Mouse (Mus musculus) right cerebral cortex, postnatal 25 days (tissue): ENCODE data around the gene Fcnb.

Experiments used
- DNase-seq: peaks from one replicate; pipeline ENCODE4 v3.0.0; 2022

Fcnb gene

GRCm38 (mm10) chr2:28075616-28076187 is 9.0 kb downstream of the Fcnb start:
- DNase-seq, result no peak

- peak; percentile 91 for DNase-seq
These were observed 16.2 kb downstream of the Fcnb start for GRCm38 (mm10) chr2:28068537-28068878.

- no peak for DNase-seq
These were observed 16.7 kb downstream of the Fcnb start for GRCm38 (mm10) chr2:28067821-28068536.

GRCm38 (mm10) chr2:28067175-28067574 is 17.5 kb downstream of the Fcnb start:
- peak; percentile 74 for DNase-seq

DNA sequence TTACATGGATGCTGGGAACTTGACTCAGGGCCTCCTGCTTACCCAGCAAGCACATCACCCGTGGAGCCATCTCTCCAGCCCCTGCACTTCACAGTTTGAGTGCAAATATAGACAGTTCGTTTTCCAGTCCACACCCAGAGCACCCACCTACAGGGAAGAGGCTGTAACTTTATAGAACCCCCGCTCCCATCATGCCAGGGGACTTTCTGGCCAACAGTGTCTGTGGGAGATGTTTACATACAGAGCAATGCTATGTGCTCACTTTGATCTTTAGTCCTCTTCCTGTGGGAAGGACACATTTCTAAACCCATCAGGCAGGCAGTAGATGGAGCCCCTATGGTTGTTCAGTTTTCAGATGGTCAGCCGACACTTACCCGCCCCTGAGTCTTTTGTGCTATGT is 18.0 kb downstream of the Fcnb start:
- DNase-seq, result peak; percentile 19

- no peak for DNase-seq
These were observed 19.5 kb downstream of the Fcnb start for GRCm38 (mm10) chr2:28065081-28065651.

DNA sequence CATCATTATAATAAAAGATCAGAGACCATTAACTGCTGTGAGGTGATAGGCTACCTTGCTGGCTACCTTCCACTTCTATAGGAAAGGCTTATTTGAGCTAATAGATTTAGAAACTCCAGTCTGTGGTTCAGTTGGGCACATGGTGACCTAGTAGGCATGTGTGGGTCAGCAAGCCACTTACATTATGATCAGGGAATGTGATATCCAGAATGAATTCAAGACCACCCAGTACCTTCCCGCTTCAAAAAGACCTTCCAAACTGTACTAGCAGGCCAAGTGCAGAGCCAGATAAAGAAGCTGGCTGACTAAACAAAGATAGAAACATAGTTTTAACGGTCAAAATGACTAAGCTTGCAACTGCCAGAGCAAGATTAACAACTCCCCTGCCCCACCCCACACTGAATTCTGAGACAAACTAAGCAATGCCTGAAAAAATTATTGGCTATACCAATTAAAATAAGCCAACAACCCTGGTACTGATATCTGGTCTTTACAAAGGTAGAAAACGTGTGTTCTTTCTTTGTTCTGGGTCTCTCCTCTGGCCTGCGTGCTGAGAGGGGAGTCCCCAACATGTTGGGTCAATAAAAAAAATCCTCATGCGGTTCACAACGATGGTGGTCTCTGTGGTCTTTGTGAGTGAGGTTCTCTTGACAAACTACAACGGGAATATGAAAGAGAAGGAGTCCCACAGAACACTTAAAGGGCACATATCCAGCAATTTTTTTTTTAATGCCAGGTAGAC is 20.2 kb downstream of the Fcnb start:
- DNase-seq, result no peak

DNA sequence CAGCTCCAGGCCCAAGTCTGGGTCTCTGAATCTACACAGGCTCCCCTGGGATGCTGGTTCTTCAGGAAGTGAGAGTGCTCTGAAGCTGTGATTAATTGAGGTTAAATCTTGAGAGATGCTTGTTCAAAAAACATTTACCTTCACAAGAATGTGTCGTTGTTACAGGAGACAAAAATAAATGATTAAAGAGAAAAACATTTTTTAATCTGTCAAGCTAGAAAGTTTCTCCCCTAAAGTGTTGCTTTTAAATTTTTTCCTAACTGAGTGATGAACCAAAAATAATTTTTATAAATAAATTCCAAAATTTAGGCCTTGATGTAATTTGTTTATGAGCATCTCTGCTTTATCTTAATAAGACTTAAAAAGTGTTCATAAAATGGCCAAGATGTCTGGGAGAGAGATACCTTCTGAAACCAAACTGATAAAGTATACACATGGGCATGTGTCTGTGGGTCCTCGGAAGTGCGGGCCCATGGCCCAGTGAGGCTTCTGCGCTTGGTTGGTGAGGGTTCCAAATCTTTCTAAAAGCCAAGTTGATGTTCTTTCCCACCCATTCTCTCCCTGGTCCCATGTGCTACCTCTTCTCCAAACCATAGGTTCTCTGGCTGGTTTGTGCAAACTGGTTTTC is 20.9 kb downstream of the Fcnb start:
- DNase-seq, result no peak

- DNase-seq, result no peak
These were observed 24.8 kb downstream of the Fcnb start for GRCm38 (mm10) chr2:28059922-28060321.

GRCm38 (mm10) chr2:28047092-28047491 is 37.6 kb downstream of the Fcnb start:
- DNase-seq, result no peak

DNA sequence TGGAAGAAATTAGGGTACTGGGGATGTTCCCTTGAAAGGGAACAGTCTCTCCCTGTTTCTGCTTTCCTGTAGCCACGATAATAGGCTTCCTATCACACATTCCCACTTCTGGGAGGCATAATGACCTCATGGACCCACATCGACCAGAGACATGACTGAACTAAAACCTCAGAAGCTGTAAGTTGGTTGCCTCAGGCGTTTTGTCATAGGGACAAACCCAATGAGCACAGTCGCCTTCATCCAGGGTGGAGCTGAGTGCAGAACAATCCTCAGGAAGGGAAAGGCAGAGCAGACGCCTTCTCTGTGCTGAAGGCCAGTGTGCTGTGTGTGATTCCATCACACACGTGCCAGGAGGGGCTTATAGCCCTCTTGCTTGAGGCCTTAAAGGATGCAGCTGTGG is 38.4 kb downstream of the Fcnb start:
- DNase-seq, result no peak

DNA sequence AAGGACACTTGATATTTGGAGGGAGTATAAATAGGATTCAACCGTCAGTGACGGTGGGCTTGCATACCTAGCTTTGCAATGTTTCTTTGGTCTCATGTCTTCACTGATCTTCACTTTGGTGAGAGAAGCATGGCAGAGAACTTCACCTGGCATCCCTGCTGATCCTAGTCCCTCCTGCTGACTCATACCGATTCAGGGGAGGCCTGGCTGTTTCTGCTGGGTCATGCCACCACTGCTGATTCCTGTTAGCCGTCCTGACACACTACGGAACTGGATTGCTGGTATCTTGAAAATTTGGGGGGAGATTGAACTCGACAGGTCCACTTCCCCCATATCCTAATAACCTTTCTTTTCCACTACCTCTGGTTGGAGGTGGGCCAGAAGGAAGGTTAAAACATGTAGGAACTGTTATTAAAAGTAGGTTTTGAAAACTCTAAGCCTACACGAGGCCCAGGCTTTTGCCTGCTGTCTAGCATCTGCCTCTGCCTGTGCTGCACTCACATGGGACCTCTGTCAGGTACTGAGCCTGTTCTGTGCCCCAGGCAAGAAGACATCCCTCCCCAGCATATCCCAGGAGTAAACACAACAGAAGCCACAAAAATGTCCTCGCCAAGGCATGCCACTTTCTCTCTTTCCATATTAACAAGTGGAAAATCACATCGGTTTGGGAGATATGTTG is 39.6 kb downstream of the Fcnb start:
- no peak for DNase-seq

DNA sequence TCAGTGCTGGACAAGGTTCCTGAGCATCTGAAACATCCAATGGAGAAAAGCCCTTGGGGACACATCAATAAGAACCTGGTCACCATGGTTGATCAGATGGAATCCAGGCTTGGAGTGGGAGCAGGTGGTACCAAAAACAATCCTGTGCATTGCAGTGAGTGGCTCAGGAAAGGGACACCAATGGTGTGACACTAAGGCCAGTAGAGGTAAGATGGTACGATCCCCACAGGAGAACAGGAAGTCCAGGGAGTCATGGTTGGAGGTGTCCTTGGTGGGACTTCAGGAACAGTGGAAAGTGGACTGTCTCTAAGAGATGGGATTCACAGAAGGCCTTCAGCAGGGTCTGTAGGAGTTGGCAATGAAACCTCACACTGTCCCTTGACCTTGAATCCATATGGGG is 44.2 kb downstream of the Fcnb start:
- no peak for DNase-seq

DNA sequence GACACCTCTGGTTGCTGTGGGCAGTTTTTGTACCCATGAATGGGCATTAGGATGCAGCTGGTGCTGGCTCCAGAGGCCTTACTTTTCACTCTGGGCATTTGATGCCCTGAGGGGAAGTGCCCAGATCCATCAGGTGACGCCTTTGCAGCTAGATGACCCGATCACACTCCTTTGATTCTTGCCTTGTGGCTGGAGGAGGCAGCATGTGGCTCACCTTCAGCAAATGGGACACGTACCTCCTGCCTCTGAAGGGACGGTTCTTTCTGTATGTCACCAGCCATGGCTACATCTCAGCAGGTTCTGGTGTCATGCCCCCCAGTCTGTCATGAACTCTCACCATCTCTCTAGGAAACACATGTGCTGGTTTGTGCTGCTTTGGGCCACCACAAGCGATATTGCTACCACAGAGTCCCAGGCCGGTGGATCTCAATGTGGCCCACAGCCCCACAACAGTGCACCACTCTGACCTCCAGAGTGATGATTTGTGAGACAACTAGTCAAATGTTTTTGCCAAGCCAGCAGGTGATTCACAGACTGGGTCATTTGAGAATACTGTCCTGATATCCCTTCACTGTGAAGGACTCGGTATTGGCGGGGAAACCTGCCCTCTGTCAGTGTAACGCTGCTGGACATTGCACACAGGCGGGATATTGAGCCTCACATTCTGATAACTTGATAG is 44.9 kb downstream of the Fcnb start:
- DNase-seq, result no peak

- DNase-seq, result peak; percentile 35
These were observed 46.1 kb downstream of the Fcnb start for GRCm38 (mm10) chr2:28038391-28039096.

DNA sequence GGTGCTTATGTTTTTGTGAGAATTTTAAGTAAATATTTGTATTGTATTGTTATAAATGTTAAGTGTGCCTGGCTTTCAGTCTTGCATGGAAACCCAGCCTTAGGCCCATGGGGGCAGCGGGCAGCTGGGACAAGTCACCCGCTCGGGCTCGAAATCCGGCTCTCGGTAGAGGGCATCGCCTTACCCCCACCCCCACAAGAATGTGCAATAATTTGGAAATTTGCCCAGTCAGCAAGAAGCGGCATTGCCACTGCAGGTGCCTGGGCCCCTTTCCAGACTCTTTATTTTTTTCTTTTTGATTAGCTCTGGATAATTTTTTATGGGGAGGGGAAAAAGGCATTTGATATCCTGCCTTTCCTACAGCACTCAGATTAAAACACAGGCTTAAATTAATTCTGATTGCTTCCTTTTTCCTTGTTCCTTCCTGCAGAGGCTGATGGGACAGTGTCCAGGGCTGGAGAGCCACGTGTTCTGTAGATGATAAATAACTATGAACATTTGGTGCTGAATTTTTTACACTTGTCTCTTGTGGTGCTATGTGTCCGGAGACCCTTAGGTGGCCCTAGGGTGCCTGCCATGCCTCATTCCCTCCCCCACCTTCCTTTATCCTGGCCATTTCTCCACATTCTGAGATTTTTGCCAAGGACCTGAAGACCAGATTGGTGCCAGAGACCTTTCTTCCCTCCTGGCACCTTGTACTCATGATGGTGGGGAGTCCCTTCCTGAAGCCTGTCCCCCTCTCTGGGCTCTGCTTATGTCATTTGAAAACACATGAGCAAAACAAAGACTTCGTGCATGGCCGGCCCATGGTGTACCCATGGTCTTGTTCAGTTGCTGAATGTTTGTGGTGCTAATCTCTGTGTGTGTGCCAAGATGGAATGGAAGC is 46.9 kb downstream of the Fcnb start:
- DNase-seq, result no peak

DNA sequence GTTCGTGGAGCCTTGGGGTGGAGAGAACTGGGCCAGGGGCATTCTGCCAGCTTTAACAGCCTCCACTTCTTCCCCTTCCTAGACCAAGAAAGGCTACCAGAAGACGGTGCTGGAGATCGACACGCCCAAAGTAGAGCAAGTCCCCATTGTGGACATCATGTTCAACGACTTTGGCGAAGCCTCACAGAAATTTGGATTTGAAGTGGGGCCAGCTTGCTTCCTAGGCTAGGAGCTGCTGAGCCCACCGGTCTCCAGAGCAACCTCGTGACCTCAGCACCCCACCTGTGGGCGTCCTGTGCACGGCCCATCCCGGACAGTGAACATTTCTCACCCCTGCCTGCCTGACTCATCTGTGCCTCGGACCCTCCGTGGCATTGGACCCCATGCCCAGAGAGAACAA is 47.9 kb downstream of the Fcnb start:
- DNase-seq, result no peak

DNA sequence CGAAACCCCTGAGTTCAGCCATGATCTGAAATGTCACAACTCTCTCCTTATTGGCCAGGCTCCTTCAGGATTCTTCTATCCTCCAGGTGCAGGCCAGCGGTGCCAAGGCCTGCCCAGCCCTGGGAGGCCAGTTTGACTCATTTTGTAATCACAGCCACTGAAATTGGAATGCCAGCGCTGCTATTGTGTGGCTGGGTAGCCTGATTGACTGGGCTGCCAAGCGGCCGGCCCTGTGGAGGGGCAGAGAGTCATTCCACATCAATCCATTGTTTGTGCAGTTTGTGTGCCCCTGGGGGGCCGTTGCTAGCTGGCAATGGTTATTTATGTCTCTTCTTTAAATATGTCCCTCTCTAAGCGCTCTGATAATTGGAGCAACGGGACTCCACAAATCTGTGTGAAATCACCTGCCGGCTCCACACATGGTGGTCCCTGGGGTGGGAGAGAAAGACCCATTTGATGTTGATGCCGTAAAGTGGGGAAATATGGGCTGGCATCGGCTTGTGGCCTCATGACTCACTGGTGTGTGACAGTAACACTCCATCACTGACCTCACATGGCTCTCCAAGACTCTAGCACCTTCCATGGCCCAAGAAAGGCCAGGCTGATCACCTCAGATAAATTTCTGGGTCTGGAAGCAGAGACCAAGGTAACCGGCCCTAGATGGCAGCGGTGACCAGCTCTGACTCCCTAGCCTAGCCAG is 50.5 kb downstream of the Fcnb start:
- no peak for DNase-seq

- no peak for DNase-seq
These were observed 52.2 kb downstream of the Fcnb start for GRCm38 (mm10) chr2:28032469-28032868.

DNA sequence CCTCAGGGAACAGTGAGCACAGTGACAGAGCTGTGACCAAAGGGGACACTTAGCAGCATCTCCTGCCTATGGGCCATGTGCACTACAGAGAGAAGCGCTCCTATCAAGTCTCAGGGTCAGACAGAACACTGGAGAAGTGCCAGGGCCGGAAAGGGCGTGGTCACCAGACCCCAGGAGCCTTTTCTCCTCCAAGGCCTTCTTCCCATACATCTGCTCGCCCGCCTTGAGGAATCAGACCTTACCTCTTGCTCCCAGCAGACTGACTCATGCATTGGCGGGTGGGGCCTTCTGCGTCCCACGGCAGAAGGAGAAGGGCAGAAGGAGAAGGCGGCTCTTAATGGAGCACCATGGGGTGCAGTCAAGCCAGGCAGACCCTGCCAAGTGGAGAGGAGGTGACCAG is 52.8 kb downstream of the Fcnb start:
- no peak for DNase-seq
